Mouse (Mus musculus): ENCODE results near the gene Wdr41. TPM values are rescaled to one million over a fixed set of nuclear protein-coding genes. Genes with fewer than 3 reads are reported as not detected.

Gene Wdr41
- polyA plus RNA-seq, 1 experiment from 2014 or later = 20.7 TPM

Other genes starting within 250 kb of the Wdr41 start
- gene Tbca, start 187.4 kb upstream of the Wdr41 start, polyA plus RNA-seq (2015; fragmentation: Nextera tagmentation; extraction: Ambion mirVana) = 242 and 245 TPM in 2 replicates
- not detected in 2 replicates for gene Otp, start 100.7 kb upstream of the Wdr41 start, polyA plus RNA-seq (2015; fragmentation: Nextera tagmentation; extraction: Ambion mirVana)